Mouse (Mus musculus) cerebellum, adult 2 months (tissue): ENCODE measurements at regions not wholly inside any gene's neighbourhood (a gene's known extent, or its start where the extent isn't known, plus 50 kb on each side); places are given as distances from the start of the nearest gene placed in this dataset.

Experiments
- DNase-seq, 2 experiments: peaks; one replicate each; pipeline ENCODE4 v3.0.0; 2021
- H3K27ac ChIP-seq: fragments of 200-500 bp; 2 replicates; pipeline ENCODE4 v1.5.1; 2012; ENCODE audit warnings: low read length, control low read depth, inconsistent platforms; ENCODE audit not compliant: insufficient read depth
- H3K27me3 ChIP-seq: fragments of 200-500 bp; 2 replicates; pipeline ENCODE4 v1.6.1; 2012; ENCODE audit warnings: inconsistent platforms, mild to moderate bottlenecking, low read length, moderate library complexity; ENCODE audit not compliant: control insufficient read depth, insufficient read depth
- H3K4me1 ChIP-seq: fragments of 200-500 bp; 2 replicates; pipeline ENCODE4 v1.6.1; 2011; ENCODE audit warnings: low read length; ENCODE audit not compliant: control insufficient read depth, insufficient read depth
- H3K4me3 ChIP-seq: fragments of 200-500 bp; replicated peaks from 2 replicates; pipeline ENCODE3; 2011; ENCODE audit warnings: mild to moderate bottlenecking, low read depth, low read length, control low read depth; ENCODE audit not compliant: insufficient read depth
- CTCF ChIP-seq: fragments of 200-500 bp; IDR thresholded peaks from 2 replicates; pipeline ENCODE4 v1.5.1; 2011; ENCODE audit warnings: low read depth, mild to moderate bottlenecking, control low read depth, low read length, moderate library complexity, borderline replicate concordance; ENCODE audit not compliant: insufficient read depth
- POLR2A ChIP-seq: fragments of 200-500 bp; IDR thresholded peaks from 2 replicates; pipeline ENCODE4 v1.6.1; 2011; ENCODE audit warnings: low read length, control low read depth, borderline replicate concordance; ENCODE audit not compliant: insufficient read depth
- WGBS: fragments of 180-500 bp; shearing (Covaris S2); methylation state at CpG from one replicate; pipeline ENCODE4 v1.1.7; 2018; 5-methylcytosine and 5-hydroxymethylcytosine counted together

GRCm38 (mm10) chr4:84214523-84214922 lies 460.6 kb downstream of the Bnc2 start:
- 94% methylated on average over 8 of the region's 8 CpGs for WGBS
- no peak for TF ChIP-seq POLR2A
- TF ChIP-seq CTCF: no peak

GRCm38 (mm10) chr4:84218961-84219360 lies 456.1 kb downstream of the Bnc2 start:
- H3K27me3 ChIP-seq: no peaks in the 10 kb centered on the region
- TF ChIP-seq POLR2A (no peak), CTCF (no peak)
- DNase-seq: no peak
- no peaks in the 10 kb centered on the region for H3K4me1 ChIP-seq
- no peak overlapping the region for H3K27ac ChIP-seq
- no peak overlapping the region for H3K4me3 ChIP-seq
- WGBS: 48% methylated on average over 4 of the region's 4 CpGs

More at GRCm38 (mm10) chr4:84214523-84214922, 460.6 kb downstream of the Bnc2 start:
- Histone ChIP-seq H3K27ac (no peak overlapping the region), H3K4me3 (no peak overlapping the region), H3K4me1 (no peaks in the 10 kb centered on the region), H3K27me3 (no peaks in the 10 kb centered on the region)
- DNase-seq: no peak

GRCm38 (mm10) chr4:84222057-84222717 lies 452.9 kb downstream of the Bnc2 start:
- no peak for DNase-seq
- WGBS: 77% methylated on average over 4 of the region's 4 CpGs
- H3K4me3 ChIP-seq: no peak overlapping the region
- H3K27ac ChIP-seq: no peak overlapping the region
- no peaks in the 10 kb centered on the region for H3K4me1 ChIP-seq
- no peaks in the 10 kb centered on the region for H3K27me3 ChIP-seq
- TF ChIP-seq CTCF: no peak
- no peak for TF ChIP-seq POLR2A

- TF ChIP-seq POLR2A: no peak
- no peak for TF ChIP-seq CTCF
- no peaks in the 10 kb centered on the region for H3K4me1 ChIP-seq
- no peak overlapping the region for H3K27ac ChIP-seq
- whole genome bisulfite sequencing: 63% methylated on average over 11 of the region's 11 CpGs
- H3K4me3 ChIP-seq: no peak overlapping the region
- no peaks in the 10 kb centered on the region for H3K27me3 ChIP-seq
- no peak for DNase-seq
These were observed 452.2 kb downstream of the Bnc2 start for GRCm38 (mm10) chr4:84222805-84223335.

- no peak for DNase-seq
- TF ChIP-seq POLR2A (no peak), CTCF (no peak)
- 82% methylated on average over 6 of the region's 6 CpGs for WGBS
- Histone ChIP-seq H3K4me1 (no peaks in the 10 kb centered on the region), H3K27me3 (no peaks in the 10 kb centered on the region), H3K4me3 (no peak overlapping the region), H3K27ac (no peak overlapping the region)
These were observed 450.5 kb downstream of the Bnc2 start for GRCm38 (mm10) chr4:84224556-84224955.
